Mouse (Mus musculus) hindbrain, postnatal 0 days (tissue): Measurements from ENCODE around the gene Gm17190. TPM values are rescaled to one million over a fixed set of nuclear protein-coding genes. Genes with fewer than 3 reads are reported as not detected.
"Not testable (repeated sequence)": the region's sequence is repeated elsewhere in the genome, so short reads cannot be mapped to it uniquely, and the experiment has no call there.

Experiments used
- ATAC-seq: fragments of 200-750 bp; cut with Nextera tagmentation; 2 replicates; pipeline ENCODE4 v1.8.0; 2017; ENCODE audit warnings: mild to moderate bottlenecking, moderate TSS enrichment, moderate library complexity
- DNase-seq: peaks from one replicate; pipeline ENCODE4 v3.0.0-alpha.2; 2015; ENCODE audit warnings: low spot score
- H3K27ac ChIP-seq: fragments of 300-500 bp; sonication (generic); 2 replicates; pipeline ENCODE4 v1.5.1; 2014; ENCODE audit warnings: mild to moderate bottlenecking
- H3K27me3 ChIP-seq: fragments of 300-500 bp; sonication (generic); 2 replicates; pipeline ENCODE4 v1.6.1; 2014; ENCODE audit warnings: low read length, mixed read lengths; ENCODE audit not compliant: insufficient read depth
- H3K36me3 ChIP-seq: fragments of 300-500 bp; sonication (generic); 2 replicates; pipeline ENCODE4 v1.6.1; 2014; ENCODE audit warnings: low read length, mixed read lengths; ENCODE audit not compliant: insufficient read depth
- H3K4me1 ChIP-seq: fragments of 300-500 bp; sonication (generic); 2 replicates; pipeline ENCODE4 v1.6.1; 2014; ENCODE audit warnings: antibody characterized with exemption, low read length, mixed read lengths; ENCODE audit not compliant: insufficient read depth
- H3K4me2 ChIP-seq: fragments of 300-500 bp; sonication (generic); 2 replicates; pipeline ENCODE4 v1.6.1; 2014; ENCODE audit warnings: low read depth, mild to moderate bottlenecking, low read length, moderate library complexity, mixed read lengths
- H3K4me3 ChIP-seq: fragments of 300-500 bp; sonication (generic); 2 replicates; pipeline ENCODE4 v1.5.1; 2014; ENCODE audit warnings: low read length
- H3K9ac ChIP-seq: fragments of 300-500 bp; sonication (generic); replicated peaks from 2 replicates; pipeline ENCODE4 v1.6.1; 2014; ENCODE audit warnings: mild to moderate bottlenecking, low read length, moderate library complexity, mixed read lengths
- H3K9me3 ChIP-seq: fragments of 300-500 bp; sonication (generic); 2 replicates; pipeline ENCODE4 v1.6.1; 2016; ENCODE audit warnings: low read length, mixed read lengths
- CTCF ChIP-seq: IDR thresholded peaks from 2 replicates; pipeline ENCODE4 v1.5.1; 2016; ENCODE audit warnings: antibody characterized with exemption, control low read depth, low read depth
- WGBS: fragments of 180-500 bp; shearing (Covaris S2); extraction: QIAGEN DNeasy Blood & Tissue Kit; methylation state at CpG from one replicate; pipeline ENCODE4 v1.1.7; 2014; 5-methylcytosine and 5-hydroxymethylcytosine counted together
- polyA plus RNA-seq: library from polyadenylated mRNA; unstranded; fragments of >200 nt; fragmentation: Nextera tagmentation; extraction: Ambion mirVana; gene quantifications from 2 replicates; pipeline ENCODE4 v1.2.1, GENCODE M21; 2015
- total RNA-seq: library from RNA; depleted of rRNA; stranded (reverse); fragments of >200 nt; gene quantifications from 2 replicates; pipeline ENCODE4 v1.2.3, GENCODE M21; 2014; rRNA removed

The Gm17190 gene
- not detected in 2 replicates for total RNA-seq
- polyA plus RNA-seq: 0.16 and 0.26 TPM in 2 replicates

DNA sequence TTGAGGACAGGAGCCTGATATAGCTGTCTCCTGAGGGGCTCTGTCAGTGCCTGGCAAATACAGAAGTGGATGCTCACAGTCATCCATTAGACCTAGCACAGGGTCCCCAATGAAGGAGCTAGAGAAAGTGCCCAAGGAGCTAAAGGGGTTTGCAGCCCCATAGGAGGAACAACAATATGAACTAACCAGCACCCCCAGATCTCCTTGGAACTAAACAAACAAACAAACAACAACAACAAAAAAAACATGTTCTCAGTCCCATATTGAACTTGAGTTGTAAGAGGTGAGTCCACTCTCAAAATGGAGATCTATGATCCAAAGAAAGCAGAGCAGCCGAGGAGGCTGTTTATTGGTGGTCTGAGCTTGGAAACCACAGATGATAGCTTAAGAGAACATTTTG, at the start of gene Gm17190:
Gene Gm17190, plus strand, starts transcription at position 301 of the 400 bp plus-strand sequence.
- DNase-seq, H3K27ac ChIP-seq, H3K36me3 ChIP-seq, H3K4me3 ChIP-seq, H3K4me1 ChIP-seq, H3K9ac ChIP-seq, H3K27me3 ChIP-seq, ATAC-seq, H3K4me2 ChIP-seq, H3K9me3 ChIP-seq: not testable (repeated sequence)
- WGBS: 97% methylated on average over 1 of the region's 1 CpGs

DNA sequence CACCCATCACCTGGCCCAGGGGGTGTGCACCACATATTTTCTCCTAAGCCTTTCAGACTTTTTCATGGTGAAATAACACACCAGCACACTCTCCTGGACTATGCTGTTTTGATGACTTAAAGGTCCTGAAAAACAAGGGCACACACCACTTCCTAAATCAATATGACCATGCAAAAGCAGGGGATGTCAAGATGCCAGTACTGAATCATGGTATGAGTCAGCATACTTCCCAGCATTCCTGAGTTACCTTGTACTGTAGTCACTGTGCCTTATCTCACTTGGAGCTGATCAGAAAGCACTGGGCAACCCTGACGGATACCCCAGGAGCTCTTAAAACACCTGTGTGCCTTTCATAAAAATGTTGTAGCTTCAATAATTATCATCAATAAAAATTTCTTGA, 42.3 kb upstream of the Gm17190 start:
- H3K36me3 ChIP-seq: no peaks in the 10 kb centered on the region
- no peaks in the 10 kb centered on the region for H3K9me3 ChIP-seq
- no peak overlapping the region for H3K4me2 ChIP-seq
- TF ChIP-seq CTCF: no peak
- H3K4me1 ChIP-seq: no peaks in the 10 kb centered on the region
- 85% methylated on average over 1 of the region's 1 CpGs for WGBS
- no peak overlapping the region for H3K9ac ChIP-seq
- H3K27me3 ChIP-seq: no peaks in the 10 kb centered on the region
- DNase-seq (no peak), ATAC-seq (no peak)
- H3K4me3 ChIP-seq: no peak overlapping the region
- no peak overlapping the region for H3K27ac ChIP-seq

DNA sequence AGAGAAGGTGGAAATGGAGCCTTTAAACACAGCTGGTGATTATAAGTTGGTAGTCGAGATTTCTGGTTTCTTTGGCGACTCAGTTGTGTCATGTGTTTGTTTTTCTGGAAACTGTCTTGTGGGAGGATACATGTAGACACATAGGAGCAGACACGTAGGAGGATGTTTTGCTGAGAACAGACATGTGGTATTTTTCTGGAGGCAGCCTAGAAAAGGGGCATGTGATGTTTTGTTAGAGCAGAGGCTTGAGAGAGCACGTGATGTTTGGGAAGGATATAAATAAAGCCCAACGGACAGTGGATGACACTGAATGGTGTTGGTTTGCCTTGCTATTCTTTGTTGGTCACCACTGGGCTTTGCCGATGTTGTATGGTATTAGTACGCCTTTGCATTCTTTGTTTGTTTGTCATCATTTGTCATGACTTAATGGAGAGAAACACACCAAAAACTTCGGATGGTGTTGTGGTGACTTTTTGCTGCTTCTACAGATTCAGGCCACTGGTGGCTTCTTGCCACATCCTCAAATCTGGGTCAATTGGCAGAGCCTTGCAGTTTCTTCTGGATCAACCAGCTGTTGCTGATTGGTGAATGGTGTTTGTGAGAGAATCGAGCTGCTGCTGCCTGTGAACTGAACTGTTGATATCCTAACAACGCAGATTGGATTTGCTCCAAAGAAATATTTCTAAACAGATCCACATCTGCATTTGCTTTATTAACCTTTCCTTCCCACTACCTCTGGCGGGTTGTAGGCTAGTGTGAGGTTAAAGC, 41.4 kb upstream of the Gm17190 start:
- Histone ChIP-seq H3K4me2 (no peak overlapping the region), H3K27me3 (no peaks in the 10 kb centered on the region), H3K36me3 (no peaks in the 10 kb centered on the region), H3K4me3 (no peak overlapping the region), H3K9ac (no peak overlapping the region), H3K4me1 (no peaks in the 10 kb centered on the region), H3K27ac (no peak overlapping the region), H3K9me3 (no peaks in the 10 kb centered on the region)
- ATAC-seq (no peak), DNase-seq (no peak)
- 79% methylated on average over 11 of the region's 11 CpGs for WGBS
- no peak for TF ChIP-seq CTCF

DNA sequence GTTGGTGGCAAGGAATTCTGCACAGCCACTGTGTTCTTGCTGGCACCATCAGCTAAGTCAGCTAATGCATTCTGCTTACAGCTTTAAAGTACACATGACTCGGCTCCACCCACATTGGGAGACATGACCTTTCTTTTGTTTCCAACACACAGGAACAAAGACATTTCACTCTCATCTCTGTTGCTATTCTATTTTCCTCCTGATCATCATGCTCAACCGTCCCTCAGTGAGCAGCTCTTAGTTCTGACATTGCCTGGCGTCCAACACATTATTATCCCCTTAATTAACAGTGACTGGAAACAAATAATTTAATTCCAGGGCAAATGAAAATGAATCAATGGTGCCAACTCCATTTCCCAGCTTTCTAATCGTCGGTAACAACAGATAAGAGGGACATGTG, 36.5 kb upstream of the Gm17190 start:
- Histone ChIP-seq H3K4me2 (no peak overlapping the region), H3K36me3 (no peaks in the 10 kb centered on the region), H3K27me3 (no peaks in the 10 kb centered on the region), H3K9me3 (no peaks in the 10 kb centered on the region), H3K4me1 (no peaks in the 10 kb centered on the region), H3K27ac (no peak overlapping the region), H3K4me3 (no peak overlapping the region), H3K9ac (no peak overlapping the region)
- WGBS: 21% methylated on average over 5 of the region's 5 CpGs
- TF ChIP-seq CTCF: no peak
- DNase-seq: peak; percentile 31
- ATAC-seq: no peak

DNA sequence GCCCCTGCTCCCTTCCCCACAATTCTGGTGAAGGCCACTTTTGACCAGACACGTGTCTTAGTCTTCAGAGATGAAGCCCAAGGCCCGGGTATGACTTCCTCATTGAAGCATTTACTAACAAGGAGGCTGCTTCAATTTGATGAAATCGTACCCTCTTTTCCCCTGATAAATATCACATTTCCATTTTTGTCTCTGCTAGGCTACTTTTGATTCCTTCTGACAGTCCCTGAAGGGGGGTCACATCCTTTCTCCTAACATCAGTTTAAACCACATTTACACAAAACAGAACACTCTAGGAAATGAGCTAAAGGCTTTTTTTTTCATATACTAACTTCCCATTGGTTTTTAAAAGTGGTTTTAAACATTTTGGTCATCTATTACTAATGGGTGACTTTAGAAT, 29.1 kb upstream of the Gm17190 start:
- no peak overlapping the region for H3K4me2 ChIP-seq
- H3K36me3 ChIP-seq: no peaks in the 10 kb centered on the region
- TF ChIP-seq CTCF: no peak
- H3K27me3 ChIP-seq: no peaks in the 10 kb centered on the region
- no peak overlapping the region for H3K9ac ChIP-seq
- H3K27ac ChIP-seq: no peak overlapping the region
- no peak overlapping the region for H3K4me3 ChIP-seq
- ATAC-seq (no peak), DNase-seq (no peak)
- 83% methylated on average over 3 of the region's 3 CpGs for WGBS
- no peaks in the 10 kb centered on the region for H3K9me3 ChIP-seq
- H3K4me1 ChIP-seq: no peaks in the 10 kb centered on the region

DNA sequence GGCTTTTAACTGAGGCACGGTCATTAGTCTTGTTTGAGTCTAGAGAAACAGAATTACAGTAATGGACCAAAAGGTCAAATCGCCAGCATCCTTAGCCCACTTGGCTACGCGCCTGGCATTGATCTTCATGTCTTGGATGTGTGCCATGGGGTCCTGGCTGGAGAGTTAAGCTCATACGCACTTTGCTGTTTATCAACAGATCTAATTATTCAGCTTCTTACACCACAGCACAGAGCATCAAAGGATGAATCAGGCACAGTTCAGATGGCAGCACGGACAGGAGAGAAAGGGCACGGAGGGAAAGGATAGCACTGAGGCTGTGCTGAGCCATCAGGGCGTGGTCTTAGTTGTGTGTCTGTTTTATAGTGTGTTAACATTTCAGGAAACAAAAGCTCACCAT, 8.3 kb upstream of the Gm17190 start:
- Histone ChIP-seq H3K4me3 (no peak overlapping the region), H3K27ac (no peak overlapping the region), H3K9me3 (no peaks in the 10 kb centered on the region), H3K4me1 (no peaks in the 10 kb centered on the region), H3K9ac (no peak overlapping the region), H3K27me3 (no peaks in the 10 kb centered on the region), H3K36me3 (no peaks in the 10 kb centered on the region), H3K4me2 (no peak overlapping the region)
- no peak for TF ChIP-seq CTCF
- DNase-seq: peak; percentile 49
- WGBS: 32% methylated on average over 8 of the region's 8 CpGs
- ATAC-seq: peak; percentile 47; the same call in 1 of the 2 replicates

DNA sequence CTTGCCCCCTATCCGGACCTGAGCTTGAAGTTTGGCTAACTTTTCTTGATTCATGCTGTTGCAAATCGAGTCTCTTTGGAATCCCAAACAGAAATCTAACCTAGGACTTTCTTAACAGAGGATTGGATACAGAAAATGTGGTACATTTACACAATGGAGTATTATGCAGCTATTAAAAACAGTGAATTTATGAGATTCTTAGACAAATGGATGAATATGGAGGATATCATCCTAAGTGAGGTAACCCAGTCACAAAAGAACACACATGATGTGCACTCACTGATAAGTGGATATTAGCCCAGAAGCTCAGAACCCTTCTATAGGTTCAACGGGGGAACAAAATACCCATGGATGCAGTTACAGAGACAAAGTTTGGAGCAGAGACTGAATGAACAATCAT, 578 bp upstream of the Gm17190 start, which contains the start of gene Gm20075:
Gene Gm20075, minus strand, starts transcription at position 101 of the 400 bp plus-strand sequence.
- H3K27ac ChIP-seq, H3K4me3 ChIP-seq, H3K36me3 ChIP-seq, H3K9me3 ChIP-seq, H3K27me3 ChIP-seq, H3K9ac ChIP-seq, H3K4me1 ChIP-seq, H3K4me2 ChIP-seq, ATAC-seq, DNase-seq: not testable (repeated sequence)
- WGBS: 94% methylated on average over 3 of the region's 3 CpGs
